Mouse (Mus musculus): ENCODE results near the gene Lhfp.

DNA sequence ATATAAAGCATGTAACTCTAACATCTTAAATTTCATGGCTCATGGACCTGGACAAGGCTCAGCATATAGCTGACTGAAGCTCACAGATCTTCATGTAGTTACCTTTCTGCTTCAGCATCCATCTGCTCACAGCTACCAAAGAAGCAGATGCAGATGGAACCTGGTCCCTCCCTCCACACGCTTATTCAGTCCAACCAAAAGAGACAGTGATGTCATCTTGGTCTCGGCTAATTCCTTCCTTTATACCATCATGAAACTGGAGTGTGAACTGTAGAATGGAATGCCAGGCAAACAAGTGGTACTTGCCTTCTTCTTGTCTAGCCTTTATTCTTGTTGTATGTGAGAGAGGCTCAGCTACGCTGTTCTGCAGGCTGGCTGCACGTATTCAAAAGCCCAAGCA, 173.1 kb downstream of the Lhfp start:
- TF ChIP-seq CTCF (IDR thresholded peaks at IDR 0.05) = no peak
- TF ChIP-seq POLR2A (IDR thresholded peaks at IDR 0.05; ENCODE audit: insufficient read depth, low read depth, low read length) = no peak
- no peak for TF ChIP-seq EP300 (IDR thresholded peaks at IDR 0.05; ENCODE audit: insufficient read depth, low read depth, low read length)
